Mouse (Mus musculus): Measurements from ENCODE around the gene Rspo4.

Gene Rspo4

DNA sequence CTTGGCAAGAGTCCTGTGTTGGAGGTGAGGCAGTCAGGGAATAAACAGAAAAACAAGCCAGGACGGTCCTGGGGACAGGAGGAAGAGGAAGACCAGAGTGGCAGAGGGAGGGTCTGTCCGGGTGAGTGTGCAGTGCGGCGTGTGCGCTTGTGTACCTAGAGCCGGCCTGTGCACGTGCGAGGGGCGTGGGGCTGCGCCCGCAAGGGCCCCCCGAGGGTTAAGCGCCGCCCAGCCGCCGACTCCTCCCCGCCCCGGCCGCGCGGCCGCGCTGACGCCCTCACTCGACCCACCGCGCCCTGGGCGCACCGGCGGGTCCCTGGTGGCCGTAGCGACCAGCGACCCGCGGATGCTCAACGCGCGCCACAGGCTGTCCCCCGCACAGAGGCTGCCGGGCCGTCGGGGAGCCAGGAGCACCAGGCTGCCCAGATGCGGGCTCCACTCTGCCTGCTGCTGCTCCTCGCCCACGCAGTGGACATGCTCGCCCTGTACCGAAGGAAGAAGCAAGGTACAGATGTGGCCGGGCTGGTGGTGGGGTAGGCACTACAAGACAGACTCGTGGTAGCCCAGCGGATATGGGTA, at the start of gene Rspo4:
TSS of gene Rspo4 (plus strand) at position 280 of the 579 bp plus-strand sequence.
- no peak for DNase-seq

- DNase-seq, result no peak
Observed at GRCm38 (mm10) chr2:151815586-151815985, 27.1 kb upstream of the Rspo4 start.

DNA sequence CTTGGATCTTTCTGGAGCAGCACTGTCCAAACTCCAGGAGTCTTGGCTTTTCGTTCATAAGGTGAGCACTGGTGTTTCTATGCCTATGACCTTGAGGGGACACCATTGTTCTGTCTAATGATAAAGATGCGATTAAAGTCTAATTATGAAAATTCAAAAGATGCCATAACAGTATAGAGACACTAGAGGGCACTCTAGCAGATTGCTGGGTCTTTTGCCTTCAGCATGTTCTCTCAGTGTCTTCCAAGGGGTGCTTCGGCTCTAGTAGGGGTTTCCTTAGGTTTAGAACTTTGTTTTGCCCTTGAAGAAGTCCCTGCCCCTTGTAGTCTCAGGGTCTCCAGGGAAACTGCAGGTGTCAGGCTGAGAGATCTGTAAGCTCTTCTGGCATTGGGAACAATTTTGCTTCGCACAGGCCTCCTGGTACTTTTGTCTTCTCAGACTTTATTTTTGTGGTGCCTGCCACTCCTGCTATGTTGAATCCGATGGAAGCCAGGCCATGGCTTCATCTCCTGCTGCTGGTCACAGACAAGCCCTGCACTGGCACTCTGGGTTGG, 19.6 kb downstream of the Rspo4 start:
- DNase-seq, result no peak

- no peak for DNase-seq
Observed at GRCm38 (mm10) chr2:151864941-151865340, 22.2 kb downstream of the Rspo4 start.

DNA sequence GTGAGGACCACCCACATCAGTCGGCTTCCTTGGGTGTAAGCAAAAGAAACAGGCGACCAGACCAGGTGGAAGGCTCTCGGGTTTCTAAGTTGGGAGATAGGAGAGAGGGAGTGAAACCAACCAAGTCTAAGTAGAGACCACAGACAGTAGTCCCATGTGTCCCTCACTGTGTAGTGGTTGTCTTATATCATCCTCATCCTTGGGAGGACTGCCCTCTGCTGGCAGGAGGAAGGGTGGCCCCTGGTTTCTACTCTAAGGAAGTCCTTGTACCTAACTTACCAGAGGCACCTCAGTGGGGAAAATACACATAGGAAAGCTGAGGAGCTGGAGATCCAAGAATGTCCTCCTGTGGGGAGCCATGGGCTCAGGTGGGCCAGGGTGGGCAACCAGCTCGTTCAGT, 23.8 kb downstream of the Rspo4 start:
- peak; percentile 54 for DNase-seq

- DNase-seq, result no peak
Observed at GRCm38 (mm10) chr2:151868196-151868595, 25.5 kb downstream of the Rspo4 start.

GRCm38 (mm10) chr2:151874551-151874950, 31.8 kb downstream of the Rspo4 start:
- no peak for DNase-seq

GRCm38 (mm10) chr2:151876012-151876485, 33.3 kb downstream of the Rspo4 start:
- DNase-seq, result peak; percentile 66

- no peak for DNase-seq
Observed at GRCm38 (mm10) chr2:151878645-151879044, 35.9 kb downstream of the Rspo4 start.

GRCm38 (mm10) chr2:151879760-151880159, 37.0 kb downstream of the Rspo4 start:
- no peak for DNase-seq

DNA sequence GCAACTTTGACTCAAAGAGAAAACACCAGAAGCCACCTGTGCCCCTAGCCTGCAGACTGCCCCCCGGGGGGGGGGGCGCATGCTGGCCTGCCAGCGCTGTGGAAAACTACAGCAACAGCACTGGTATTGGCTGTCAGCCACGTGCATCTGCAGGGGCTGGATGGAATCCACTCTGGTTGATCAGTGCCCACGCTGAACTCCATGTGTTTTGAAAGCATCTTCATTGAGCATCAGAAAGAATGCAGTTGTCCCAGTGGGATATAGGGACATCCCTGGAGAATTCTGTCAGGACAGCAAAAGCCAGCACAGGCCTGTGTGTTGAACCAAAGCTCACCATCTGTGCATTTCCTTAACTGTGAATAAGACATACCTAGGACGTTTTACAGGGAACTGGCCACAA, 48.3 kb downstream of the Rspo4 start:
- DNase-seq, result no peak

DNA sequence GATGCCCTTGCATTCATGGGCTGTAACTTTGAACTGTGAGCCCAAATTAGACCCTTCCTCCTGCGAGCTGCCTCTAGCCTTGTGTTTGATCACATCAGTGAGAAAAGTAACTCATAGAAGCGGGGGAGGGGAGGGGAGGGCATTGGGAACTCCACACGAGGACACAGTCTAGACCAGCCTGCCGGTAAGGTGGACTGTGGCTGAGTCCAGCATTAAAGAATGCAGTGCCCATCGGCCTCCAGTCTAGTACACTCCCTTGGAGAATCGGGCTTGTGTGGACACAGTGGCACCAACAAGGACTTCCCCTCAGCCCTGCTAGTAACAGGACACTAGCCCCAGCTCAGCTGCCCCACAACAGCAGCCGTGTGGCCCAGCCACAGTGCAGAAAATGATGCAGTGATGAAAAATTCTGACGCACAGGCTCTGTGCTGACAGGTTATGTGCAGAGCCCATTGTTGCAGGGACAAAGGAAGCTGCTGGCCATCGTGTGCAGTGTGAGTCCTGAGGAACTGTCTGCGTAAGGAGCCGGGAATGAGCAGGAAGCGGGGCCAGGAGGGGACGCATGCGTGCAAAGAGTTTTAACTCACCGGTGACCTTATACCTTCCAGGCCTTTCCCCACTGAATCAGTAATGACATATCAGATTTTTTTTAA, 50.5 kb downstream of the Rspo4 start:
- DNase-seq, result no peak

DNA sequence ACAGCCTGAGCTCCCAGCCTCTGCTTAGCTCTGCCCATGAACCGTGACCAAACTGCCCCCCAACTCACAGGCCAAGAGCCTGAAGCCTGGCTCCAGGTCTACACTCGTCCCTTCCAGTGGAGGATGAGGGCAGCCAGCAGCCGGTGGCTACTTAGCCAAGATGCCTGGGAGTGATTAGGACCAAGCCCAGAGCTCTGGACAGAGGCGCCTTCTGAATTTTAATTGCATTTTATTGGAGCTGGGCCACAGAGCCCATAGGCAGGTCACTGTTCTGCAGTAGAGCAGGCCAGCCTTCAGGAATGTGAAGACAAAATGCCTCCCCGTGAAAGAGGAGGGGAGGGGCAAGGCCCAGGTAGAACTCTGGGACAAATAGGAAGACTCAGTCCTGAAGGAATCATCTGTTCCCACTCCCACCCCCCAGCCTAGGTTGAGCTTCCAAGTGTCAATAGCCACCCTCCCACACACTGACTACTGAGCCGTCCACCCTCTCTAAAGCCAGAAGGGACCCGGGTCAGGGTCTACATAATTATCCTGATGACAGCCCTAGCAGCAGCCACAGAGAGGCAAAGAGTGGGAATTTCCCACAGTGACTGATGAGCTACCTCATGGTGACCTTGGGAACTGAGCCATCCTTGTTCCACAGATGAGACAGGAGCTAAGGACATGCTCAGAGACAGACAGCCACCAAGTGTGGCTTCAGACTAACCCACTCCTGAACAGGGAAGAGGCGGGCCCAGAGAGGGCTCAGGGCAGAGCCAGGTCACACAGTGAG, 51.7 kb downstream of the Rspo4 start:
- DNase-seq, result peak; percentile 50

- no peak for DNase-seq
Observed at GRCm38 (mm10) chr2:151895911-151896310, 53.2 kb downstream of the Rspo4 start.

DNA sequence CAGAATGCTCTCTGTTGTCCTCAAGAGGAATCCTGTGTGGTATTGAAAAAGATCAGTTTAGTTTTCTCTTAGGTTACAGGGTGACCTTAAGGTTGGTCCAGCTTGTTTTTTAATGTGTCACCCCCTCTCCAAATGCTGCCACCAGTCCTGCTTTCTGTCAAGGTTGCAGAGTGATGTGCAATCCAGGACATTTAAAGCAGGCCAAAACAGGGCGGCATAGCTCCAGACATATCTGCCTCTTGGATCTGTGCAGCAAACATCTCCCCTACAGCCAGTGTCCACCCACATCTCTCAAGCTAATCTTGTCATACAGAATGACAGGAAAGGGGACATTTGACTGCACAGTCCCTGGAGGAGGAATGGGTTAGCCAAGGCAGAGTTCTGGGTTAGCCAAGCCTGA, 55.4 kb downstream of the Rspo4 start:
- no peak for DNase-seq

DNA sequence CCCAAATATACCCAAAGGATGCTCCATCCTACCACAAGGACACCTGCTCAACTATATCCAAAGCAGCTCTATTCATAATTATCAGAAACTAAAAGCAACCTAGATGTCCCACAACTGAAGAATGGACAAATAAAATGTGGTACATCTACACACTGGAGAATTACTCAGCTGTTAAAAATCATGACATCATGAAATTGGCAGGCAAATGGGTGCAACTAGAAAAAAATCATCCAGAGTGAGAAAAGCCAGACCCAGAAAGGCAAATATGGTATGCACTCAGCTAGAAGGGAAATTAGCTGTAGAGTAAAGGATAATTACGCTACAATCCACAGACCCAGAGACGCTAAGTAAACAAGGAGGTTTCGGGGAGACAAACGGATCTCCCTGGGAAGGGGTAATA, 58.1 kb downstream of the Rspo4 start:
- no peak for DNase-seq

DNA sequence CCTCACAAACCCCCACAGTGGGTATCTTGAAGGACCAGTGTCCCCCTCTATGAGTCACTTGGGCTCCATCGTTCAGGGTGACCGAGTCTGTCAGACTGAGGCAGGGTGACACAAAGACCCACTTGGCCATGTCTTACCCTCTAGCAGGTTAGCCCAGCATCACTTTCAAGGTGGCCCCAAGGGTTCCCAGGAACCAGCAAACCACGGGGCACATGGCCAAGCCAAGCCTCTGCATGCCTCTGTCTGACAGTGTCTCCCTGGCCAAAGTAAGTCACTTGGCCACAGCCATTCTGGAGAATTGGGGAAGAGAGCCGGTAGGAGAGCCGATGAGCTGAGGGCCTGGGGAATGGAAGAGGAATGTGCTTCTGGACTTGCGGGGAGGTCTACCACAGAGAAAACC, 60.5 kb downstream of the Rspo4 start:
- no peak for DNase-seq

DNA sequence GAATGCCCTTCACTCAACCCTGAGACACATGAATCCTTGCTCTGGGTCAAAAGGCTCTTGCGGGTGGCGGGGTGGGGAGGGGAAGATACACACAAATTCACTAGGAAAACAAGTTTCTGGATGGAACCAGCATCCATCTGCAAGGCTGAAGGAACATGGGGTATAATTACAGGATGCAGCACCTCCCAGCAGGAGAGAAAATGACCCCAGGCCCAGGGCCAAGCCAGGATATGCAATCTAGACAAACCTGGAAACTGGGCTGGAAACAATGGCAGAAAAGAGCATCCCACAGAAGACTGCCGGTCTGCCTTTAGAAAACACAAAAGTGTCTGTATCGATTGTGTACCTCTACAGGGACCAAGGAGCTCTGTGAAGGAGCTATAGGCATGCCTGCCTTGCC, 61.2 kb downstream of the Rspo4 start:
- no peak for DNase-seq

- no peak for DNase-seq
Observed at GRCm38 (mm10) chr2:151904636-151905035, 61.9 kb downstream of the Rspo4 start.

DNA sequence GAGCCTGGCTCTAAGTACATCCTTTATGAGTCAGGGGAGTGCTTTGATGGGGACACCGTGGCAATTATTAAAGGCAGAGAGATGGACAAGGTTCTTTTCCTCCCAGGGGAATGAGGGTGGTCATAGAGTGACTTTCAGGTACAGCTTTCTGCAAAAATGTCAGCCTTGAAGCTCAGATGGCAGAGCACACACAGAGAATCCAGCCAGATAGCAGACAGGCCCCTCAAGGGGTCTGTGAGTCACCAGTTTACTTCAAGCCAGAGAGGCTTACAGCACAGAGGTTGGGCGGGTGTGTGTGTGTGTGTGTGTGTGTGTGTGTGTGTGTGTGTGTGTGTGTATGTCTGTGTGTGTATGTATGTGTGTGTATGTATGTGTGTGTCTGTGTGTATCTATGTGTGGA, 64.3 kb downstream of the Rspo4 start:
- DNase-seq, result no peak

DNA sequence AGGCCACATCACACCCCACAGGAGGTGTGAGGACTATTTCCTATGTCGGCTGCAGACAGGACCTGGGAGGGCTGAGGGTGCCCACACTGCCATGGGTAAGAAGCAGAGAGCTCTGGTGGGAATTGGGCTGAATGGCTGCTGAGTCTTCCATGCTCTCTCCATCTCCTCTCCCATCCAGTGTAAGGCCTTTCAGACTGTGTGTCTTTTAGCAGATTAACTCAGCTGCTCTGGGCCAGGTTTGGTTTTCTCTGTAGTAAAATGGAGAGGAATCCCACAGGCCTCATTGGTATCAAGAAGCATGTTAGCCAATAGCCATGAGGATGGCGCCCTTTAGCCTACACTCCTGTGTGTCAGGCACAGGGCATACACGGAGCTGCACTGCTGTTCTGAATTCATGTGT, 66.7 kb downstream of the Rspo4 start:
- DNase-seq, result no peak

- DNase-seq, result no peak
Observed at GRCm38 (mm10) chr2:151910498-151910897, 67.8 kb downstream of the Rspo4 start.

DNA sequence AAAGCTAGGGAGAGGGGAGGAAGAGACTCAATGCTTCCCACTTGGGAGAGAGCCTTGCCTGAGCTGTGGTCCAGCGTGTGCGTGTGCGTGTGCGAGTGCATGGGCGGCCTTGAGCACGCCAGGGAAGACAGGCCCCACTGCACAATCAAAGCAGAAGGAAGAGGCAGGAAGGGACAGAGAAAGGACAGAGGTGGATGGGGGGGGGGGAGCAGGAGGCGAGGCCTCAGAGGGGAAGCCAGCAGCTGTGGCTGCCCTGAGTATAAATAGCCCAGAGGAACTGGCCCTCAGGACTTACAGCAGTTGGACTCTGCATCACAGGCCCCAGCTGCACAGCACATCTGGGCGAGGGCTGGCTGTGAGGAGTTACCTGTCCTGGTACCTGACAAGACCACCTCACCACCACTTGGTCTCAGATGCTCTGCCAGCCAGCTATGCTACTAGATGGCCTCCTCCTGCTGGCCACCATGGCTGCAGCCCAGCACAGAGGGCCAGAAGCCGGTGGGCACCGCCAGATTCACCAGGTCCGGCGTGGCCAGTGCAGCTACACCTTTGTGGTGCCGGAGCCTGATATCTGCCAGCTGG, 68.3 kb downstream of the Rspo4 start, which contains the start of gene Angpt4:
TSS of gene Angpt4 (plus strand) at position 292 of the 582 bp plus-strand sequence.
- DNase-seq, result no peak

All from kidney, adult 18-20 months (tissue).